Mouse (Mus musculus): ENCODE measurements around the gene Efnb2. TPM values are rescaled to one million over a fixed set of nuclear protein-coding genes. Genes with fewer than 3 reads are reported as not detected.
A peak's percentile ranks its signal among the peaks of the same experiment; 100 is the strongest.

Gene Efnb2
- polyA plus RNA-seq, 1 experiment from 2014 or later, result 57.5 TPM

- ATAC-seq (ENCODE audit: low FRiP score), result no peak
- 95% methylated on average over 5 of the region's 5 CpGs for WGBS
- no peak overlapping the region for H3K27ac ChIP-seq
- H3K9ac ChIP-seq, result no peak overlapping the region
- peaks cover 65% of the 10 kb centered on the region for H3K36me3 ChIP-seq (replicated peaks)
- H3K4me1 ChIP-seq, result no peaks in the 10 kb centered on the region
- no peak overlapping the region for H3K4me3 ChIP-seq (replicated peaks)
- H3K27me3 ChIP-seq, result no peaks in the 10 kb centered on the region
- H3K9me3 ChIP-seq, result no peaks in the 10 kb centered on the region
- H3K4me2 ChIP-seq, result no peak overlapping the region
These were observed 13.8 kb upstream of the Efnb2 start for GRCm38 (mm10) chr8:8674864-8675263.

GRCm38 (mm10) chr8:8661759-8662138 lies 707 bp upstream of the Efnb2 start:
- Histone ChIP-seq H3K27me3 (no peaks in the 10 kb centered on the region), H3K36me3 (replicated peaks) (peaks cover 7% of the 10 kb centered on the region), H3K4me1 (peaks cover 16% of the 10 kb centered on the region), H3K9me3 (no peaks in the 10 kb centered on the region), H3K9ac (peak overlapping the region; percentile 62), H3K27ac (peak overlapping the region; percentile 94), H3K4me2 (peak overlapping the region; percentile 84), H3K4me3 (replicated peaks) (peak overlapping the region; percentile 70)
- WGBS, result under 1% methylated on average over 23 of the region's 23 CpGs
- ATAC-seq (ENCODE audit: low FRiP score), result peak; percentile 1

- under 1% methylated on average over 87 of the region's 88 CpGs for WGBS
These were observed 539 bp downstream of the Efnb2 start for GRCm38 (mm10) chr8:8660307-8661098.

GRCm38 (mm10) chr8:8659503-8660306 lies 1.3 kb downstream of the Efnb2 start:
- Histone ChIP-seq H3K9me3 (no peaks in the 10 kb centered on the region), H3K4me1 (peaks cover 35% of the 10 kb centered on the region), H3K4me2 (peak overlapping the region; percentile 84), H3K4me3 (replicated peaks) (peak overlapping the region; percentile 70), H3K27me3 (no peaks in the 10 kb centered on the region), H3K27ac (peak overlapping the region; percentile 94), H3K36me3 (replicated peaks) (no peaks in the 10 kb centered on the region), H3K9ac (peak overlapping the region; percentile 94)
- WGBS, result under 1% methylated on average over 53 of the region's 53 CpGs
- no peak for ATAC-seq (ENCODE audit: low FRiP score)

More at GRCm38 (mm10) chr8:8660307-8661098, 539 bp downstream of the Efnb2 start:
- H3K4me3 ChIP-seq (replicated peaks), result peak overlapping the region; percentile 70
- H3K4me1 ChIP-seq, result peaks cover 27% of the 10 kb centered on the region
- peak overlapping the region; percentile 84 for H3K4me2 ChIP-seq
- H3K36me3 ChIP-seq (replicated peaks), result peaks cover 4% of the 10 kb centered on the region; the same call in 1 of the 2 replicates
- peak; percentile 5 for ATAC-seq (ENCODE audit: low FRiP score)
- H3K27me3 ChIP-seq, result no peaks in the 10 kb centered on the region
- peak overlapping the region; percentile 94 for H3K27ac ChIP-seq
- peak overlapping the region; percentile 94 for H3K9ac ChIP-seq
- H3K9me3 ChIP-seq, result no peaks in the 10 kb centered on the region

GRCm38 (mm10) chr8:8658426-8659224 lies 2.4 kb downstream of the Efnb2 start:
- under 1% methylated on average over 18 of the region's 19 CpGs for WGBS
- Histone ChIP-seq H3K27me3 (no peaks in the 10 kb centered on the region), H3K4me1 (peaks cover 46% of the 10 kb centered on the region)

GRCm38 (mm10) chr8:8657692-8658355 lies 3.2 kb downstream of the Efnb2 start:
- peak overlapping the region; percentile 94 for H3K9ac ChIP-seq
- H3K4me1 ChIP-seq, result peaks cover 54% of the 10 kb centered on the region
- peak overlapping the region; percentile 94 for H3K27ac ChIP-seq
- no peaks in the 10 kb centered on the region for H3K36me3 ChIP-seq (replicated peaks)
- no peaks in the 10 kb centered on the region for H3K27me3 ChIP-seq
- WGBS, result 4% methylated on average over 5 of the region's 5 CpGs
- no peaks in the 10 kb centered on the region for H3K9me3 ChIP-seq
- ATAC-seq (ENCODE audit: low FRiP score), result no peak
- H3K4me3 ChIP-seq (replicated peaks), result peak overlapping the region; percentile 70
- H3K4me2 ChIP-seq, result peak overlapping the region; percentile 84

More at GRCm38 (mm10) chr8:8658426-8659224, 2.4 kb downstream of the Efnb2 start:
- Histone ChIP-seq H3K4me3 (replicated peaks) (peak overlapping the region; percentile 70), H3K9ac (peak overlapping the region; percentile 94), H3K36me3 (replicated peaks) (no peaks in the 10 kb centered on the region), H3K27ac (peak overlapping the region; percentile 94), H3K9me3 (no peaks in the 10 kb centered on the region), H3K4me2 (peak overlapping the region; percentile 84)
- peak; percentile 34 for ATAC-seq (ENCODE audit: low FRiP score)

GRCm38 (mm10) chr8:8656578-8657441 lies 4.2 kb downstream of the Efnb2 start:
- Histone ChIP-seq H3K9ac (peak overlapping the region; percentile 94), H3K4me1 (peaks cover 64% of the 10 kb centered on the region), H3K27me3 (peaks cover 8% of the 10 kb centered on the region; the same call in 1 of the 2 replicates), H3K9me3 (no peaks in the 10 kb centered on the region), H3K4me3 (replicated peaks) (peak overlapping the region; percentile 70), H3K36me3 (replicated peaks) (no peaks in the 10 kb centered on the region), H3K4me2 (peak overlapping the region; percentile 84), H3K27ac (peak overlapping the region; percentile 84)
- no peak for ATAC-seq (ENCODE audit: low FRiP score)
- WGBS, result 4% methylated on average over 14 of the region's 14 CpGs

GRCm38 (mm10) chr8:8655346-8656340 lies 5.4 kb downstream of the Efnb2 start:
- H3K9ac ChIP-seq, result peak overlapping the region; percentile 94
- 3% methylated on average over 24 of the region's 24 CpGs for WGBS
- ATAC-seq (ENCODE audit: low FRiP score), result peak; percentile 66
- H3K27ac ChIP-seq, result peak overlapping the region; percentile 84
- no peaks in the 10 kb centered on the region for H3K9me3 ChIP-seq
- peak overlapping the region; percentile 70 for H3K4me3 ChIP-seq (replicated peaks)
- peak overlapping the region; percentile 84 for H3K4me2 ChIP-seq
- peaks cover 18% of the 10 kb centered on the region for H3K27me3 ChIP-seq
- H3K4me1 ChIP-seq, result peaks cover 75% of the 10 kb centered on the region
- H3K36me3 ChIP-seq (replicated peaks), result no peaks in the 10 kb centered on the region

GRCm38 (mm10) chr8:8653906-8654489 lies 7.0 kb downstream of the Efnb2 start:
- H3K4me2 ChIP-seq, result peak overlapping the region; percentile 84
- H3K36me3 ChIP-seq (replicated peaks), result peaks cover 7% of the 10 kb centered on the region; the same call in 1 of the 2 replicates
- peak; percentile 6; the same call in 1 of the 2 replicates for ATAC-seq (ENCODE audit: low FRiP score)
- no peaks in the 10 kb centered on the region for H3K9me3 ChIP-seq
- 10% methylated on average over 12 of the region's 12 CpGs for WGBS
- peak overlapping the region; percentile 84 for H3K27ac ChIP-seq
- H3K9ac ChIP-seq, result peak overlapping the region; percentile 5; the same call in 1 of the 2 replicates
- peak overlapping the region; percentile 70 for H3K4me3 ChIP-seq (replicated peaks)
- peaks cover 92% of the 10 kb centered on the region for H3K4me1 ChIP-seq
- peaks cover 29% of the 10 kb centered on the region for H3K27me3 ChIP-seq
